Mouse (Mus musculus) C2C12 (cell line): ENCODE results near the gene Smim14.

Source experiments
- CTCF ChIP-seq: IDR thresholded peaks from one replicate; pipeline ENCODE4 v1.5.1; 2011; ENCODE audit not compliant: control insufficient read depth, insufficient read depth, insufficient read length
- MYOD1 ChIP-seq: IDR thresholded peaks from one replicate; pipeline ENCODE4 v1.6.1; 2011; ENCODE audit warnings: low read depth; ENCODE audit not compliant: control insufficient read depth, insufficient read length
- USF1 ChIP-seq: IDR thresholded peaks from one replicate; pipeline ENCODE4 v1.6.1; 2011; ENCODE audit warnings: low read depth, mild to moderate bottlenecking, control low read depth, moderate library complexity

DNA sequence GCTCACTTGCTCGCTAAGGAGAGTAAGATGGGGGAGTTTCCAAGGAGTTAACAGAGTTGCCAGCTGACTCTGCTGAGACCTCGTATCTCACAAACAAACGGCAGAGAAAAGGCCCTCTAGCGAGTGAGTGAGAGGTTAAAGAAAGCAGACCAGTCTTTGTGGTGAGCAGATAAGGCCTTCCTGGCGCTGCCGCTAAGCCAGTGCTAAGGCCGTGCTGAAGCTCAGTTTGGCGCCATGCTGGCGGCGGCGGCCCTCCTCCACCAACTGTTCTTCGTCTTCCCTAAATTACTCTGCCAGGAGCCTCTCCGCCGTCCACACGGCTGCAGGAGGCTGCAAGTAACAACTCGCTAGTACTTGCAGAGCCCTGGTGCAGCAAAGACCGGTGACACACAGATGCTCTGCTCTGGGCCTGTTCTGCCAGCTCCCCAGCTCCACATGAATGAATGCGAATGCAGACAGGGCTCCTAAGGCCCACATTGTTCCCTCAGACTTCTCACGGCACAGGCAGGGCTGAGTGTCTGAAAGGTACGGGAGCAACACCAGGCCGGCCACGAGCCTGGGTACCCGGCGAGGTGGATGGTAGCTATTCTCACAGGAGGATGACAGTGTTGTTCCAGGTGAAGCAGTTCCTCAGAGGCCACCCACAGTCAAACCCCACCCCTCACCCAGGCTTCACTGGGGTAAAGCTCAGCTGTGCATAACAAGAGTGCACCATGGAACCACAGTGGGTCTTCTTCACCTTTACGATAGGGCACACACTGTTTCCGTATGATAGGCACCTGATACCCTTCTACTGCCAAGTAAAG, 121.1 kb downstream of the Smim14 start:
- TF ChIP-seq USF1: no peak
- no peak for TF ChIP-seq CTCF
- no peak for TF ChIP-seq MYOD1
